ENCODE assay signal across 8 mouse cellular contexts in the genomic region with DNA sequence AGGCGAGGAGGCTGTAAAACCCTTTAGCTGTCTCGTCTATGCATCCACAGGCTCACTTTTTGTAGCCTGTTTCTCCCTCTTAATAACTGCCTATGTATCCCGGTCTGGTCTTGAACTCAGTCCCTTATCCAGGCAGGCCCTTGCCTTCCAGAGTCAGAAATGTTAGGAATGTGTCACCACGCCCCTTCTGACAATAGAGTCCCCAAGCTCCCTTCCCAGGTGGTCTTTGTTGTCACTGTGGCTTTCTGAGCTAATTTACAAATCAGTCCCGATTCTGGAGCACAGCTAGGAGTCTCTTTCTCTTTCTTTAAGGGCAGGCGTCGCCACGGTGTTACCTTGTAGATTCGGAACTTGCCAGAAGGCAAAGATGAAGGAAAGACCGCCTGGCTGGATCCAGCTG. TPM values are rescaled to one million over a fixed set of nuclear protein-coding genes. Genes with fewer than 3 reads are reported as not detected.
DNase-seq lines count a peak whose midpoint lies in the region; ATAC-seq and TF ChIP-seq lines count a peak whose summit lies in the region.

No protein-coding gene starts in this region.

- H3K9ac ChIP-seq in embryonic facial prominence, embryonic 11.5 days (replicated peaks; ENCODE audit: low read length) = no peak overlapping the region; the same call in 1 of the 2 replicates
- H3K9ac ChIP-seq in intestine, embryonic 16.5 days (ENCODE audit: low read depth, low read length) = peak overlapping the region; percentile 76; the same call in 1 of the 2 replicates
- peak overlapping the region; percentile 56; the same call in 1 of the 2 replicates for H3K9ac ChIP-seq in neural tube, embryonic 14.5 days (replicated peaks; ENCODE audit: low read depth, low read length)

- peak overlapping the region; percentile 84 for H3K4me2 ChIP-seq in embryonic facial prominence, embryonic 11.5 days (ENCODE audit: low read depth, low read length)
- peak overlapping the region; percentile 83 for H3K4me2 ChIP-seq in intestine, embryonic 16.5 days (ENCODE audit: low read depth, low read length)
- peak overlapping the region; percentile 74 for H3K4me2 ChIP-seq in neural tube, embryonic 14.5 days (ENCODE audit: low read depth, low read length)

- no peaks in the 10 kb centered on the region for H3K4me1 ChIP-seq in embryonic facial prominence, embryonic 11.5 days (ENCODE audit: control insufficient read depth, insufficient read depth, low read length)
- H3K4me1 ChIP-seq in intestine, embryonic 16.5 days (ENCODE audit: control insufficient read depth, insufficient read depth, low read length) = peaks cover 3% of the 10 kb centered on the region; the same call in 1 of the 2 replicates
- H3K4me1 ChIP-seq in neural tube, embryonic 14.5 days (ENCODE audit: control insufficient read depth, insufficient read depth, low read length) = peaks cover 4% of the 10 kb centered on the region; the same call in 1 of the 2 replicates

- no peaks in the 10 kb centered on the region for H3K9me3 ChIP-seq in embryonic facial prominence, embryonic 11.5 days (replicated peaks; ENCODE audit: control insufficient read depth, low read length)
- no peaks in the 10 kb centered on the region for H3K9me3 ChIP-seq in intestine, embryonic 16.5 days (ENCODE audit: control insufficient read depth, low read length)
- H3K9me3 ChIP-seq in neural tube, embryonic 14.5 days (ENCODE audit: control insufficient read depth, low read length) = no peaks in the 10 kb centered on the region

- peak overlapping the region; percentile 98 for H3K27ac ChIP-seq in layer of hippocampus, adult 2 months
- no peak overlapping the region for H3K27ac ChIP-seq in embryonic facial prominence, embryonic 11.5 days (replicated peaks; ENCODE audit: low read depth, low read length)
- H3K27ac ChIP-seq in intestine, embryonic 16.5 days (ENCODE audit: low read length) = no peak overlapping the region
- H3K27ac ChIP-seq in neural tube, embryonic 14.5 days (ENCODE audit: low read depth, low read length) = peak overlapping the region; percentile 44; the same call in 1 of the 2 replicates

- no peaks in the 10 kb centered on the region for H3K36me3 ChIP-seq in embryonic facial prominence, embryonic 11.5 days (replicated peaks; ENCODE audit: control insufficient read depth, insufficient read depth, low read depth, low read length)
- no peaks in the 10 kb centered on the region for H3K36me3 ChIP-seq in intestine, embryonic 16.5 days (ENCODE audit: control insufficient read depth, insufficient read depth, low read length)
- no peaks in the 10 kb centered on the region for H3K36me3 ChIP-seq in neural tube, embryonic 14.5 days (ENCODE audit: control insufficient read depth, insufficient read depth, low read length)

- WGBS in embryonic facial prominence, embryonic 11.5 days = 5% methylated on average over 10 of the region's 10 CpGs
- WGBS in intestine, embryonic 16.5 days = 12% methylated on average over 10 of the region's 10 CpGs
- WGBS in neural tube, embryonic 14.5 days = 7% methylated on average over 10 of the region's 10 CpGs

- no peak for ATAC-seq in embryonic facial prominence, embryonic 11.5 days (replicated peaks; ENCODE audit: insufficient number of reproducible peaks, low FRiP score, low TSS enrichment, low read depth)
- ATAC-seq in intestine, embryonic 16.5 days = no peak
- no peak for ATAC-seq in neural tube, embryonic 14.5 days (ENCODE audit: low read depth)
- no peak for ATAC-seq in granulocyte monocyte progenitor cell, adult 5-6 weeks (replicated peaks; ENCODE audit: poor library complexity, severe bottlenecking)
- no peak for ATAC-seq in erythroblast, adult 5-6 weeks (replicated peaks; ENCODE audit: low FRiP score, poor library complexity, severe bottlenecking)

- H3K27me3 ChIP-seq in embryonic facial prominence, embryonic 11.5 days (ENCODE audit: control insufficient read depth, insufficient read depth, low read length) = no peaks in the 10 kb centered on the region
- no peaks in the 10 kb centered on the region for H3K27me3 ChIP-seq in intestine, embryonic 16.5 days (replicated peaks; ENCODE audit: control insufficient read depth, insufficient read depth, low read length)
- H3K27me3 ChIP-seq in neural tube, embryonic 14.5 days (ENCODE audit: control insufficient read depth, insufficient read depth, low read length) = no peaks in the 10 kb centered on the region

- no peak for DNase-seq in layer of hippocampus, adult 2 months (ENCODE audit: low spot score in 2 of 2)
- DNase-seq in layer of hippocampus, adult 9-11 months = no peak
- peak; percentile 10 for DNase-seq in embryonic facial prominence, embryonic 11.5 days (ENCODE audit: low spot score)
- DNase-seq in urinary bladder, postnatal 25 days (ENCODE audit: low spot score) = no peak

- no peak for TF ChIP-seq CTCF in layer of hippocampus, adult 2 months (conservative IDR thresholded peaks at IDR 0.05)

- H3K4me3 ChIP-seq in layer of hippocampus, adult 2 months = peak overlapping the region; percentile 73
- peak overlapping the region; percentile 56 for H3K4me3 ChIP-seq in embryonic facial prominence, embryonic 11.5 days (ENCODE audit: low read depth, low read length)
- peak overlapping the region; percentile 67; the same call in 1 of the 2 replicates for H3K4me3 ChIP-seq in intestine, embryonic 16.5 days (ENCODE audit: low read length)
- peak overlapping the region; percentile 43 for H3K4me3 ChIP-seq in neural tube, embryonic 14.5 days (ENCODE audit: low read depth, low read length)

RNA-seq across cellular contexts. Expression of a gene that starts 8.7 kb away (rescaled TPM):
- 10 to 100 TPM; 89.4 to 95.9 TPM for total RNA-seq in layer of hippocampus, adult 2 months (2021)
- polyA plus RNA-seq in embryonic facial prominence, embryonic 11.5 days (2014; fragmentation: Nextera tagmentation; extraction: Ambion mirVana) = 1.4 and 1.9 TPM in 2 replicates
- polyA plus RNA-seq in intestine, embryonic 16.5 days (2015; fragmentation: Nextera tagmentation; extraction: Ambion mirVana) = 0.82 and 1.2 TPM in 2 replicates
- 52.7 and 68.4 TPM in 2 replicates for polyA plus RNA-seq in neural tube, embryonic 14.5 days (2014; fragmentation: Nextera tagmentation; extraction: Ambion mirVana)
- 1.1 TPM in 1 of 2 replicates, not detected in the other for total RNA-seq in granulocyte monocyte progenitor cell, adult 5-6 weeks (2014; fragmentation: Nextera tagmentation)
- total RNA-seq in granulocyte monocyte progenitor cell, adult 5-6 weeks (2017) = 0.15 TPM in 1 of 2 replicates, not detected in the other
- not detected in 2 replicates for total RNA-seq in erythroblast, adult 5-6 weeks (2015; ENCODE audit: low replicate concordance)
- not detected in 2 replicates for total RNA-seq in erythroblast, adult 5-6 weeks (2017; ENCODE audit: low replicate concordance)

RNA-seq across cellular contexts. Expression of a gene that starts 10.4 kb away (rescaled TPM):
- total RNA-seq in layer of hippocampus, adult 2 months (2021) = 1 to 10 TPM; 3.0 to 3.3 TPM
- polyA plus RNA-seq in embryonic facial prominence, embryonic 11.5 days (2014; fragmentation: Nextera tagmentation; extraction: Ambion mirVana) = 0.99 and 1.4 TPM in 2 replicates
- polyA plus RNA-seq in intestine, embryonic 16.5 days (2015; fragmentation: Nextera tagmentation; extraction: Ambion mirVana) = 0.66 and 0.88 TPM in 2 replicates
- 2.0 and 2.6 TPM in 2 replicates for polyA plus RNA-seq in neural tube, embryonic 14.5 days (2014; fragmentation: Nextera tagmentation; extraction: Ambion mirVana)
- 4.1 TPM in 1 of 2 replicates, not detected in the other for total RNA-seq in granulocyte monocyte progenitor cell, adult 5-6 weeks (2014; fragmentation: Nextera tagmentation)
- 1.8 and 2.4 TPM in 2 replicates for total RNA-seq in granulocyte monocyte progenitor cell, adult 5-6 weeks (2017)
- total RNA-seq in erythroblast, adult 5-6 weeks (2015; ENCODE audit: low replicate concordance) = not detected in 2 replicates
- not detected in 2 replicates for total RNA-seq in erythroblast, adult 5-6 weeks (2017; ENCODE audit: low replicate concordance)

RNA-seq across cellular contexts. Expression of a gene that starts 53.6 kb away (rescaled TPM):
- 100 to 1,000 TPM; 318 to 334 TPM for total RNA-seq in layer of hippocampus, adult 2 months (2021)
- 1.9 and 3.2 TPM in 2 replicates for polyA plus RNA-seq in embryonic facial prominence, embryonic 11.5 days (2014; fragmentation: Nextera tagmentation; extraction: Ambion mirVana)
- polyA plus RNA-seq in intestine, embryonic 16.5 days (2015; fragmentation: Nextera tagmentation; extraction: Ambion mirVana) = 0.31 and 0.43 TPM in 2 replicates
- 21.9 and 28.1 TPM in 2 replicates for polyA plus RNA-seq in neural tube, embryonic 14.5 days (2014; fragmentation: Nextera tagmentation; extraction: Ambion mirVana)
- not detected in 2 replicates for total RNA-seq in granulocyte monocyte progenitor cell, adult 5-6 weeks (2014; fragmentation: Nextera tagmentation)
- not detected in 2 replicates for total RNA-seq in granulocyte monocyte progenitor cell, adult 5-6 weeks (2017)
- total RNA-seq in erythroblast, adult 5-6 weeks (2015; ENCODE audit: low replicate concordance) = not detected in 2 replicates
- not detected in 2 replicates for total RNA-seq in erythroblast, adult 5-6 weeks (2017; ENCODE audit: low replicate concordance)

Comparison
In these comparisons a context has a peak if more than half of its experiments do, and no peak if none do; other contexts are left out.
1. H3K27ac ChIP-seq: peak in layer of hippocampus, adult 2 months (single experiment) and neural tube, embryonic 14.5 days (single experiment); none in embryonic facial prominence, embryonic 11.5 days (single experiment) and intestine, embryonic 16.5 days (single experiment).
2. RNA of a gene that starts 8.7 kb away (total RNA-seq): 89.4 to 95.9 TPM in layer of hippocampus, adult 2 months; 0.15 to 1.1 TPM in granulocyte monocyte progenitor cell, adult 5-6 weeks and not detected in erythroblast, adult 5-6 weeks; every median in the first group is over 10 times any median in the second.
3. RNA of a gene that starts 53.6 kb away (total RNA-seq): 318 to 334 TPM in layer of hippocampus, adult 2 months; not detected in granulocyte monocyte progenitor cell, adult 5-6 weeks and not detected in erythroblast, adult 5-6 weeks; every median in the first group is over 100 times any median in the second.
4. Peak in every context shown above with its lines, with median percentiles within 50 percentile points of each other: H3K4me3 ChIP-seq and H3K4me2 ChIP-seq.